Mouse (Mus musculus): ENCODE measurements around the gene Cacng1. TPM values are rescaled to one million over a fixed set of nuclear protein-coding genes. Genes with fewer than 3 reads are reported as not detected.

Cacng1 gene
- polyA plus RNA-seq, 1 experiment from 2014 or later: 0.20 TPM

DNA sequence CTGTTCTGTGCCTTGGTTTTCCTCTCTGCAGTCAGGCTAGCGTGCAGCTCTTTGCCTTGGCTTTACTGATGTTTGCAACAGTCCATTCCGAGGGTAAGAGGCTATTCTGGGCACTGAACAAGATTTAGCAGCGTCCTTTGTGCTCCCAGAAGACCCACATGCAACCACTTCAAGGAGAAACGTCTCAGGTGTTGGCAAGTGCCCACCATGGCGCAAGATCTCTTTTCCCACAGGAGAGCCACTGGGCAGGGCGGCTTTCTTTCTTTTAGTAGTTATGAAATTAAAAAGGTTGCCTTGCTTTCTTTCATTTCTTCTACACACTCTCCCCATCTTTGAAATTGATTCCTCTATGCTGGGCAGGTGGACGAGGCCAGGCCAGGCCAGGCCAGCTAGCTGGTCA lies 12.8 kb upstream of the Cacng1 start:
- TF ChIP-seq CTCF (IDR thresholded peaks at IDR 0.05; ENCODE audit: low read depth): no peak
- no peak for DNase-seq
- H3K4me1 ChIP-seq (ENCODE audit: insufficient read depth): no peaks in the 10 kb centered on the region
- no peak overlapping the region for H3K4me3 ChIP-seq (ENCODE audit: low read depth, low read length)
- H3K27ac ChIP-seq (ENCODE audit: low read depth): no peak overlapping the region
- H3K9me3 ChIP-seq (ENCODE audit: low read depth, low read length): no peaks in the 10 kb centered on the region
- no peak overlapping the region for H3K9ac ChIP-seq
- 69% methylated on average over 7 of the region's 7 CpGs for WGBS
- ATAC-seq (ENCODE audit: insufficient read depth): no peak
- no peak overlapping the region for H3K4me2 ChIP-seq
- no peaks in the 10 kb centered on the region for H3K27me3 ChIP-seq (ENCODE audit: insufficient read depth, low read length)
- no peaks in the 10 kb centered on the region for H3K36me3 ChIP-seq (ENCODE audit: insufficient read depth)

DNA sequence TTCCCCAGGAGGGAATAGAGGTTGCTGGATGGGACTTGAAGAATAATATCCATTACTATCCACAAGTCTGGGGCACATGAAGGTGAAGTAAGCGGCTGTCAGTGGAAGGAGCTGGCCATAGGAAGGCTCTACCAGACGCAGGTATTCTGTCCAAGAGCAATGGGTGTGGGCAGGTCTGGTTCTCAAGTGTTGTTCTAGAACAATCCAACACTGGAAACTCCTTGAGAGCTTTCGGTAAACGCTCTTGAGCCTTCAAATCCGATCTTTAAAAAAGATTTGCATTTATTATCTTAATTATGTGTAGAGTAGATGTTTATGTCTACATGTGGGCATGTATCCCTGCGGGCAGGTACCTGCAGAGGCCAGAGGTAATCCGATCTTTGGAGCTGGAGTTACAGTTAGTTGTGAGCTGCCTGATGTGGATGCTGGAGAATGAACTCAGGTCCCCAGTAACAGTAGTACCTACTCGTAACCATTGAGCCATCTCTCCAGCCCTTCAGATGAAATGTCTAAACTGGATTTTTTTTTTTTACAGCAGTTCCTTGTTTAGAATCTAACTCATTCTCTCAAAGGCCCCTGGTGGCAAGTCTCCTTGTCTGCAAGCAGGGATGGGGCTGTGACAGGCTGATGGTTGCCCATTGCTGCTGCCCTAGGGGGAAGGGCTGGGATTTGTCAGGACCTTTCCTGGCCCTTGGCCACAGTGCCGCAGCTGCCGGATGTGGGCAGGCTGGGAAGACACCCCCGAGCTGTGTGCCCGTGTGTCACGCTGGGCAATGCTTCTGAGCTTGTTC lies 11.9 kb upstream of the Cacng1 start:
- Histone ChIP-seq H3K4me1 (ENCODE audit: insufficient read depth) (no peaks in the 10 kb centered on the region), H3K9ac (no peak overlapping the region), H3K4me3 (ENCODE audit: low read depth, low read length) (no peak overlapping the region), H3K27me3 (ENCODE audit: insufficient read depth, low read length) (no peaks in the 10 kb centered on the region), H3K36me3 (ENCODE audit: insufficient read depth) (no peaks in the 10 kb centered on the region), H3K9me3 (ENCODE audit: low read depth, low read length) (no peaks in the 10 kb centered on the region), H3K4me2 (no peak overlapping the region), H3K27ac (ENCODE audit: low read depth) (no peak overlapping the region)
- ATAC-seq (ENCODE audit: insufficient read depth) (no peak), DNase-seq (no peak)
- 0 out of 2 replicates have a peak, but pooled peaks have one; percentile 8 for TF ChIP-seq CTCF (IDR thresholded peaks at IDR 0.05; ENCODE audit: low read depth)
- 58% methylated on average over 13 of the region's 13 CpGs for WGBS

DNA sequence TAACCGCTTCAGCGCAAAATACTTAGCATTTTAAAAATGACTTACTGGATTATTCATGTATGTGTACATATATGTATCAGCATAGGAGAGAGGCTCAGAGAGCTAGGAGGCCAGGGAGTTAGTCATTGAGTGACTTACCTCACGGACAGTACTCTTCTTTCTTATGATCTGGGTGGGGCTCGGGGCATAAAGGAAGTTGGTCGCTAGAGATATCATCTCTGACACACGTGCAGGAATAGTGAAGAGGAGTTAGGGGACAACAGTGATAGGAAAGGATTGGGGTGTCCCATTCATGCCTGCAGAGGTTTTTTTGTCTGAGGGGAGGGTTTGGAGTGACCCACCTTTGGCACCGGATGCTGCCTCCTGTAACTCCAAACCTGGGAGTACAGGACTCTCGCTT lies 8.3 kb upstream of the Cacng1 start:
- Histone ChIP-seq H3K4me1 (ENCODE audit: insufficient read depth) (no peaks in the 10 kb centered on the region), H3K9me3 (ENCODE audit: low read depth, low read length) (no peaks in the 10 kb centered on the region), H3K27me3 (ENCODE audit: insufficient read depth, low read length) (no peaks in the 10 kb centered on the region), H3K4me2 (no peak overlapping the region), H3K36me3 (ENCODE audit: insufficient read depth) (no peaks in the 10 kb centered on the region), H3K27ac (ENCODE audit: low read depth) (no peak overlapping the region), H3K4me3 (ENCODE audit: low read depth, low read length) (no peak overlapping the region), H3K9ac (no peak overlapping the region)
- 83% methylated on average over 8 of the region's 8 CpGs for WGBS
- no peak for TF ChIP-seq CTCF (IDR thresholded peaks at IDR 0.05; ENCODE audit: low read depth)
- DNase-seq (no peak), ATAC-seq (ENCODE audit: insufficient read depth) (no peak)

DNA sequence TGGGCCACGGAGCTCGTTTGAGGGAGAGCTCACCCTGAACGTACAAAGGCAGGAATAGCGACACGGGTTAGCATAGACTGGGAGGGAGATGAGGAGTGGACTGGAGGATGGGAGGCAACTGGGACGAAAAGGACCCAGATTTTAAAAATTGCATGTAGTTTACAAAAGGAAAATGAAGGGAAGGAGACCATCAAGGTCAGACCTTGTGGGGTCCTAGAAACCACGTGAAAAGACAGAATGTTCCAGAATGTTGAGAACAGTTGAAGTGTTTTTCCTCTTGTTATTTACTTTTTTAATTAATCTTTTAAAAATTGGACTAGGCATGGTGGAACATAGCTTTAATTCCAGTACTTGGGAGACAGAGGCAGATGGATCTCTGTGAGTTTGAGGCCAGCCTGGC lies 4.7 kb upstream of the Cacng1 start:
- DNase-seq (no peak), ATAC-seq (ENCODE audit: insufficient read depth) (no peak)
- Histone ChIP-seq H3K27ac (ENCODE audit: low read depth) (no peak overlapping the region), H3K9me3 (ENCODE audit: low read depth, low read length) (no peaks in the 10 kb centered on the region), H3K27me3 (ENCODE audit: insufficient read depth, low read length) (no peaks in the 10 kb centered on the region), H3K4me2 (no peak overlapping the region), H3K4me3 (ENCODE audit: low read depth, low read length) (no peak overlapping the region), H3K36me3 (ENCODE audit: insufficient read depth) (no peaks in the 10 kb centered on the region), H3K9ac (no peak overlapping the region), H3K4me1 (ENCODE audit: insufficient read depth) (no peaks in the 10 kb centered on the region)
- 79% methylated on average over 7 of the region's 7 CpGs for WGBS
- TF ChIP-seq CTCF (IDR thresholded peaks at IDR 0.05; ENCODE audit: low read depth): no peak

DNA sequence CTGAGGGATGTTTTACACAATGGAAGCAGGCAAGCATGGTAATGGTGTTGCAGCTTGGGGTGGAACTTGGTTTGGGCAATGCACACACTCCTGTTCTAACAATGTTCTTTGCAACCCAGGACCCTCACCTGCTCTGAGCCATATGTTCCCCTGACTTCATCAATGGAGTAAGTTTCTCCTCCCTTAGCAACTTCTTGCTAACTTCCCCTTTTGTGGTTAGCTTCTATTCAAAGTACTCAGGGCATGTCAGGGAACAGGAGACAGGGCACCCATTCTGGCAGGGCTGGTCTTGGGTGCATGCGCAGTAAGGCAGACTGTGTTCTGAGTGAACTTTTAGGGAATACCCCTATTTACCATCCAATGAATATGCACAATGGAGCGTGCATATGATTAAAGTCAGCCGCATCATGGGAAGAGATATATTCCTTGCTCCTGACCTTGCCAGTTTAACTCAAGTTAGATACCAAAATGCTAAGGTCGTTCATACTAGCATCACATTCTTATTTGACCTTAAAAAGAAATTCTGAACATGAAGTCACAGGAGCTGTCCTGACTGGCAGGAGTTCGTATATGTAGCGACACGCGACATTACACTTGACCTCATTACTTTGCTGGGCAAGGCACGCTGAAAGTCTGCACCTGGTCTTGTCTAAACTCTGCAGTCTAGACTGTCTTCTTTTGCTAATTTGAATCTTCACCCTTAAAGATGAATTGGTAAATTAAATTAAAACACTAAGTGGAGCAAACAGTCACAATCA lies 4.1 kb upstream of the Cacng1 start:
- Histone ChIP-seq H3K4me2 (no peak overlapping the region), H3K4me1 (ENCODE audit: insufficient read depth) (no peaks in the 10 kb centered on the region), H3K9ac (no peak overlapping the region), H3K4me3 (ENCODE audit: low read depth, low read length) (no peak overlapping the region), H3K27ac (ENCODE audit: low read depth) (no peak overlapping the region), H3K36me3 (ENCODE audit: insufficient read depth) (no peaks in the 10 kb centered on the region), H3K27me3 (ENCODE audit: insufficient read depth, low read length) (no peaks in the 10 kb centered on the region), H3K9me3 (ENCODE audit: low read depth, low read length) (no peaks in the 10 kb centered on the region)
- 78% methylated on average over 9 of the region's 9 CpGs for WGBS
- no peak for DNase-seq
- ATAC-seq (ENCODE audit: insufficient read depth): no peak
- no peak for TF ChIP-seq CTCF (IDR thresholded peaks at IDR 0.05; ENCODE audit: low read depth)

DNA sequence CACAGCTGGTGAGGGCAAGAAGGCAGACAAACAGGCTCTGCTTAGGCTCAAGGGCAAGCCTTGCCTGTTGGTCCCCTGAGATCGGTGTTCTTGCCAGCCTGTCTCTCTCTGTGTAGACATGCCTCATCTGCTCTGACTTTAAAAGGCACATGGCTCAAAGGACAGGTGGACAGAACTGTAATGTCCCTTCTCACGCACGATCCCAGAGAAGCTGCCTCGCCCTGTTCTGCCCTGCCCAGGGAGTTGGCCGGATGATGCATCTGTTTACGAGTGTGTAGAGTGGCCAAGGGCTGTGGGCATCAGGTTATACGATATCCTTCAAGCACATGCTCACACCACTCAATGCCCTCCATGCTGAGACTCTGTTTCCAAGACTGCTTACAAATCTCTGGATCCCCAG lies 2.0 kb downstream of the Cacng1 start:
- no peaks in the 10 kb centered on the region for H3K4me1 ChIP-seq (ENCODE audit: insufficient read depth)
- H3K9ac ChIP-seq: no peak overlapping the region
- H3K9me3 ChIP-seq (ENCODE audit: low read depth, low read length): no peaks in the 10 kb centered on the region
- TF ChIP-seq CTCF (IDR thresholded peaks at IDR 0.05; ENCODE audit: low read depth): no peak
- no peak overlapping the region for H3K27ac ChIP-seq (ENCODE audit: low read depth)
- WGBS: 77% methylated on average over 7 of the region's 7 CpGs
- H3K4me3 ChIP-seq (ENCODE audit: low read depth, low read length): no peak overlapping the region
- H3K27me3 ChIP-seq (ENCODE audit: insufficient read depth, low read length): no peaks in the 10 kb centered on the region
- ATAC-seq (ENCODE audit: insufficient read depth): no peak
- H3K36me3 ChIP-seq (ENCODE audit: insufficient read depth): no peaks in the 10 kb centered on the region
- H3K4me2 ChIP-seq: no peak overlapping the region
- no peak for DNase-seq

DNA sequence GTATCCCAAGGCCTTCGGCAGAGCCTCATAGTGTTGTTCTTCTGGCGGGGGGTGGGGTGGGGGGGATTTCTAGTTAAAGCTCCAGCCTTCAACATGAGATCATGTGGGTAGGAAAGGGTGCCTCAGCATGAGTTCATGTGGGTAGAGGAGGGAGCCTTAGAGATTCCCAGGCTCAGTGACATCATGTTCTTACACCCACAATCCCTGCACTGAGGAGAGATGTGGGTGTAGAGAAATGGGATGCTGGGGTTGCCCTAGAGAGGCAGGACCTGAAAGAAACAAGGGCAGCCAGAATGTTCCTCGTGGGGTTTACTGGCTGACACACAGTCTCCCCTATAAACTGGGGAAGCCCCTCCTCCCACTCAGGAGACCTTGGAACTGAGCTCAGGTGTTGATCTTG lies 5.9 kb downstream of the Cacng1 start:
- no peak for ATAC-seq (ENCODE audit: insufficient read depth)
- Histone ChIP-seq H3K9ac (no peak overlapping the region), H3K4me2 (no peak overlapping the region), H3K9me3 (ENCODE audit: low read depth, low read length) (no peaks in the 10 kb centered on the region), H3K4me3 (ENCODE audit: low read depth, low read length) (no peak overlapping the region), H3K36me3 (ENCODE audit: insufficient read depth) (no peaks in the 10 kb centered on the region), H3K4me1 (ENCODE audit: insufficient read depth) (no peaks in the 10 kb centered on the region), H3K27me3 (ENCODE audit: insufficient read depth, low read length) (no peaks in the 10 kb centered on the region), H3K27ac (ENCODE audit: low read depth) (no peak overlapping the region)
- no peak for TF ChIP-seq CTCF (IDR thresholded peaks at IDR 0.05; ENCODE audit: low read depth)
- 40% methylated on average over 3 of the region's 3 CpGs for WGBS
- no peak for DNase-seq

Measured in lung, embryonic 14.5 days (tissue).